Mouse (Mus musculus) megakaryocyte, embryonic 14.5 days (primary cell): ENCODE data around the gene Ccdc175.

Experiments used
- FLI1 ChIP-seq: IDR thresholded peaks from 2 replicates; pipeline ENCODE4 v1.6.1; 2012; ENCODE audit warnings: low read length, inconsistent platforms, mixed read lengths
- GATA1 ChIP-seq: IDR thresholded peaks from 3 replicates; pipeline ENCODE4 v1.6.1; 2012; ENCODE audit warnings: mixed read lengths, low read length, inconsistent platforms, borderline replicate concordance

GRCm38 (mm10) chr12:72104525-72105281 is 80.1 kb downstream of the Ccdc175 start:
- TF ChIP-seq GATA1: no peak
- no peak for TF ChIP-seq FLI1
